Mouse (Mus musculus): Measurements from ENCODE around the gene Prg4. TPM values are rescaled to one million over a fixed set of nuclear protein-coding genes. Genes with fewer than 3 reads are reported as not detected.

The Prg4 gene
- polyA plus RNA-seq, 1 experiment, result 3.8 TPM

DNA sequence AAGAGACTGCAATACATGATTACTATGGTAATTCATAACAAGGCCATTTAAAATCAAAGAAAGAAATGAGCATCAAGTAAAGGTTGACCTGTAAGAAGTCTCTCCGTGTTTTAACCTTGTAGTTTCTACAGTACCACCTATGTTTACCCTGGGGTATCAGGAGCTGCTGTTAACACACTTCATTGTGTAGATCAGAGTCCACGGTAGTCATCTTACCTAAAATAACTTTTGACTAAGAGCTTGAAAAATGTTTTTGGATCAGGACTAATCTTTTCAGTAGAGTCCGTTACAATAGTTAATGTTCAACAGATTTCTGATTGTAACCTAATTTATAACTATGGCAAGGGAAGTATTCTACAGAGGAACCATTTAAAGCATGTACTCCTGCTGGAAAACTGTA, 61.4 kb downstream of the Prg4 start:
- DNase-seq (ENCODE audit: low read depth), result no peak

DNA sequence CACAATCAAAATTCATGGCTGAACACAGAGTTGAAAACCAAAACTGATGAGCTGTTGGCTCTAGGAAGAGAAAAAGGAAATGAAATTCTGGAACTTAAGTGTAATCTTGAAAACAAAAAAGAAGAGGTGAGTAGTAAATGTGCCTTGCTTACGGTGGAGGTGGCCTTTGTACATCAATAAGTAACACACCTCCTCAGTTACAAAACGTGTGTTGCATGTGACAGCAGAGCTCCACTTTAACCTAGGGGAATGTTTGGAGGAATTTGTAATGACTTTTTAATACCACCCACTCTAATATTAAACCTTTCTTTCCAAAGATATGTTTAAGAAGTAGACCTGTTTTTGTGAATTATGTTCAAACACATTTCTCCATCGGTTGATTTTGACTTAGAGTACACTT, 62.1 kb downstream of the Prg4 start:
- no peak for DNase-seq (ENCODE audit: low read depth)

Other genes with a start within 250 kb of the Prg4 start
- gene Pdc, start 146.7 kb downstream of the Prg4 start, polyA plus RNA-seq (2012; rRNA removed), result not detected in 2 replicates
- gene Tpr, start 73.3 kb downstream of the Prg4 start, polyA plus RNA-seq (2012; rRNA removed), result 69.0 and 74.5 TPM in 2 replicates
- gene Odr4, start 73.1 kb downstream of the Prg4 start, polyA plus RNA-seq (2012; rRNA removed), result 10.7 and 12.0 TPM in 2 replicates

Data from gonadal fat pad, adult 2 months (tissue).